Mouse (Mus musculus): ENCODE data around the gene Ankle1.

DNA sequence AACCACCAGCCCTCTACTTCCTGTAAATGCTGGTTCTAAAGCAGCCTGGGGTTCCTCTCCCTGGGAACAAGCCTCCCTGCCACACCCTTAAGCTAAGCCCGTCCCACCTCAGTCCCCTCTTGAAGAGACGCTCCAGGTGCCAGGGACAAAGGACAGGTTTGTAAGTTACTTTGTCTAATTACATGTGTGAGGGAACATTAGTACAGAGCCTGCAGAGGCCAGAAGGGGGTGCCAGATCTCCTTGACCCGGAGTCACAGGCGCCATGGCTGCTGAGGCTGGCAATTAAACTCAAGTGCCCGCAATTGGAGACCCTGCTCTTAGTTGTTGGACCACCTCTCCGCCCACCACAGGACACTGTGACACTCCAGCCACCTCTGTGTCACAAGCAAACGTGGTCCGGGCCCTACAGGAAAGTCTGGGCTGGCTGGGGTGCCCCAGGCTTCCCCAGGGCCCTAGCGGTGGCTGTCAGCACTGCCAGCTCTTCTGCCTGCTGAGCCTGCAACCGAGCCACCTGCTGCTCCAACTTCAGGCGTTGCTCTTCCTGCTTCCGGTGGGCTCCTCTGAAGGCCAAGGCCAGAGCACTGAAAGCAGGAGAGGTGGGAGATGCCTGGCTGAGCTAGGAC lies 20.5 kb upstream of the Ankle1 start:
- TF ChIP-seq POLR2A (IDR thresholded peaks at IDR 0.05; ENCODE audit: low read depth, low read length) (no peak), CTCF (IDR thresholded peaks at IDR 0.05; ENCODE audit: borderline replicate concordance, insufficient read depth, low read length) (no peak)
